Mouse (Mus musculus) hindbrain, embryonic 13.5 days (tissue): ENCODE data around the gene Dph1. TPM values are rescaled to one million over a fixed set of nuclear protein-coding genes. Genes with fewer than 3 reads are reported as not detected.

Experiments used
- ATAC-seq: fragments of 200-750 bp; cut with Nextera tagmentation; 2 replicates; pipeline ENCODE4 v1.8.0; 2017; ENCODE audit warnings: moderate TSS enrichment; ENCODE audit not compliant: low FRiP score
- H3K27ac ChIP-seq: fragments of 300-500 bp; sonication (generic); 2 replicates; pipeline ENCODE4 v1.5.1; 2015; ENCODE audit warnings: inconsistent platforms, mild to moderate bottlenecking, moderate library complexity
- H3K27me3 ChIP-seq: fragments of 300-500 bp; sonication (generic); 2 replicates; pipeline ENCODE4 v1.6.1; 2015; ENCODE audit warnings: mild to moderate bottlenecking, inconsistent platforms
- H3K36me3 ChIP-seq: fragments of 300-500 bp; sonication (generic); 2 replicates; pipeline ENCODE4 v1.6.1; 2015; ENCODE audit warnings: mild to moderate bottlenecking, inconsistent platforms
- H3K4me1 ChIP-seq: fragments of 300-500 bp; sonication (generic); replicated peaks from 2 replicates; pipeline ENCODE4 v1.6.1; 2015; ENCODE audit warnings: inconsistent platforms
- H3K4me2 ChIP-seq: fragments of 300-500 bp; sonication (generic); 2 replicates; pipeline ENCODE4 v1.6.1; 2015; ENCODE audit warnings: inconsistent platforms, mild to moderate bottlenecking, moderate library complexity
- H3K4me3 ChIP-seq: fragments of 300-500 bp; sonication (generic); 2 replicates; pipeline ENCODE4 v1.5.1; 2015; ENCODE audit warnings: mild to moderate bottlenecking, inconsistent platforms
- H3K9ac ChIP-seq: fragments of 300-500 bp; sonication (generic); 2 replicates; pipeline ENCODE4 v1.6.1; 2015; ENCODE audit warnings: mild to moderate bottlenecking, inconsistent platforms
- H3K9me3 ChIP-seq: fragments of 300-500 bp; sonication (generic); 2 replicates; pipeline ENCODE4 v1.6.1; 2016; ENCODE audit warnings: inconsistent platforms
- WGBS: fragments of 180-500 bp; shearing (Covaris S2); methylation state at CpG from one replicate; pipeline ENCODE4 v1.1.7; 2015; 5-methylcytosine and 5-hydroxymethylcytosine counted together
- microRNA counts: library from miRNA; unstranded; fragments of <30 nt; microRNA quantifications from one replicate; lab custom pipeline; 2016
- microRNA-seq: library from miRNA; unstranded; fragments of <30 nt; microRNA quantifications from one replicate; pipeline ENCODE4, GENCODE M21; 2016
- polyA plus RNA-seq: library from polyadenylated mRNA; unstranded; fragments of >200 nt; fragmentation: Nextera tagmentation; extraction: Ambion mirVana; gene quantifications from 2 replicates; pipeline ENCODE4 v1.2.1, GENCODE M21; 2015

Dph1 gene
- polyA plus RNA-seq, 1 experiment from 2014 or later = 14.4 TPM

GRCm38 (mm10) chr11:75133951-75134350 lies 57.1 kb downstream of the Dph1 start:
- H3K9ac ChIP-seq = peak overlapping the region; percentile 39; the same call in 1 of the 2 replicates
- peaks cover 43% of the 10 kb centered on the region for H3K4me1 ChIP-seq
- 25% methylated on average over 2 of the region's 2 CpGs for WGBS
- H3K27ac ChIP-seq = peak overlapping the region; percentile 84
- ATAC-seq = peak; percentile 69; the same call in 1 of the 2 replicates
- H3K27me3 ChIP-seq = no peaks in the 10 kb centered on the region
- no peaks in the 10 kb centered on the region for H3K36me3 ChIP-seq
- H3K4me3 ChIP-seq = no peak overlapping the region
- H3K9me3 ChIP-seq = no peaks in the 10 kb centered on the region
- no peak overlapping the region for H3K4me2 ChIP-seq

GRCm38 (mm10) chr11:75133391-75133790 lies 57.6 kb downstream of the Dph1 start:
- Histone ChIP-seq H3K4me2 (no peak overlapping the region), H3K27me3 (no peaks in the 10 kb centered on the region), H3K27ac (peak overlapping the region; percentile 84), H3K9me3 (no peaks in the 10 kb centered on the region), H3K36me3 (no peaks in the 10 kb centered on the region), H3K4me3 (no peak overlapping the region), H3K4me1 (peaks cover 37% of the 10 kb centered on the region), H3K9ac (0 out of 2 replicates have a peak overlapping the region, but pooled peaks have one; percentile 20)
- 93% methylated on average over 5 of the region's 5 CpGs for WGBS
- no peak for ATAC-seq

DNA sequence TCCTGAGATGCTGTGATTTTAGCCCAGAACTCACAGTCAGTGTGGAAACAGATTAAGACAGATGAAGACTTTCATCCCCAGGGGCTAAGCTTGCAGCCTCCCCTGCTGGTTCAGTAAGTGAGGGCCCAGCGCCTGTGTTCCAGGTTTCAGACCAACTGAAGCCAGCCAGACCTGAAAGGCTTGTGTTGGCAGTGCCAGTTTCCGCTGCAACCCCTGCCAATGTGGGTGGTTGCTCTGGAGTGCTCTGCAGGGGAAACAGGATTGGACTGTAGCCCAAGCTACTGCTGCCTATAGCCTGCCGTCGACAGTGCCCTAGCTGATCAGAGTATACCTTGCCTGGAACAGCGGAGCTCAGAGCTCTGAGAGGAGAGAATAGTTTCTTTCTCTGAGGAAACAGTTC lies 58.8 kb downstream of the Dph1 start:
- Histone ChIP-seq H3K4me3 (no peak overlapping the region), H3K9ac (no peak overlapping the region), H3K4me2 (no peak overlapping the region), H3K4me1 (peaks cover 36% of the 10 kb centered on the region), H3K27ac (peak overlapping the region; percentile 84), H3K9me3 (no peaks in the 10 kb centered on the region), H3K27me3 (no peaks in the 10 kb centered on the region), H3K36me3 (no peaks in the 10 kb centered on the region; the same call in 1 of the 2 replicates)
- WGBS = 79% methylated on average over 5 of the region's 5 CpGs
- no peak for ATAC-seq

- no peak for ATAC-seq
- H3K9ac ChIP-seq = no peak overlapping the region
- H3K9me3 ChIP-seq = no peaks in the 10 kb centered on the region
- no peak overlapping the region for H3K27ac ChIP-seq
- H3K36me3 ChIP-seq = no peaks in the 10 kb centered on the region; the same call in 1 of the 2 replicates
- WGBS = 86% methylated on average over 4 of the region's 4 CpGs
- no peak overlapping the region for H3K4me3 ChIP-seq
- no peak overlapping the region for H3K4me2 ChIP-seq
- no peaks in the 10 kb centered on the region for H3K27me3 ChIP-seq
- H3K4me1 ChIP-seq = peaks cover 34% of the 10 kb centered on the region
Measured at GRCm38 (mm10) chr11:75131300-75131699, 59.7 kb downstream of the Dph1 start.

GRCm38 (mm10) chr11:75129481-75129880 lies 61.6 kb downstream of the Dph1 start:
- H3K27me3 ChIP-seq = no peaks in the 10 kb centered on the region
- ATAC-seq = no peak
- H3K36me3 ChIP-seq = no peaks in the 10 kb centered on the region; the same call in 1 of the 2 replicates
- H3K9ac ChIP-seq = no peak overlapping the region
- no peak overlapping the region for H3K4me3 ChIP-seq
- 96% methylated on average over 6 of the region's 6 CpGs for WGBS
- no peak overlapping the region for H3K4me2 ChIP-seq
- no peak overlapping the region for H3K27ac ChIP-seq
- peaks cover 23% of the 10 kb centered on the region for H3K4me1 ChIP-seq
- H3K9me3 ChIP-seq = no peaks in the 10 kb centered on the region

MicroRNA genes within 50 kb of the gene (microRNA counts, 519-probe panel; counts per million panel counts)
- 4,119 counts per million, percentile 66 among the panel's probes with 10 or more counts for microRNA mmu-miR-132 (lab: Ali Mortazavi, UCI)
- microRNA mmu-miR-212 (lab: Ali Mortazavi, UCI) = 51.3 counts per million

Small RNA genes within 50 kb of the gene (microRNA-seq; reads per million reads assigned to microRNA genes)
- gene Mir132 (624 reads per million, percentile 73 among the genes with 10 or more reads in this experiment), gene Mir212 (42.8 reads per million, percentile 39 among the genes with 10 or more reads in this experiment)

Other genes with a start within 250 kb of the Dph1 start
- gene Hic1, start 21.7 kb downstream of the Dph1 start, polyA plus RNA-seq = 3.4 TPM in 2 replicates
- gene Ovca2, start 12.4 kb downstream of the Dph1 start, polyA plus RNA-seq = 17.0 and 18.2 TPM in 2 replicates
- gene Rtn4rl1, start 2.5 kb upstream of the Dph1 start, polyA plus RNA-seq = 6.2 and 8.0 TPM in 2 replicates
- gene Rpa1, start 157.1 kb upstream of the Dph1 start, polyA plus RNA-seq = 58.8 and 63.6 TPM in 2 replicates
- 16.9 and 17.6 TPM in 2 replicates for gene Smyd4, start 157.2 kb upstream of the Dph1 start, polyA plus RNA-seq
- gene Serpinf1, start 231.5 kb upstream of the Dph1 start, polyA plus RNA-seq = 55.4 and 63.1 TPM in 2 replicates
- 0.12 TPM in 1 of 2 replicates, not detected in the other for gene Serpinf2, start 248.3 kb upstream of the Dph1 start, polyA plus RNA-seq